Mouse (Mus musculus) G1E (cell line): ENCODE data around the gene Ccdc91.

ENCODE experiments used
- CTCF ChIP-seq: IDR thresholded peaks from 2 replicates; pipeline ENCODE4 v1.5.1; 2012; ENCODE audit warnings: low read depth, low read length, inconsistent platforms, mixed read lengths
- GATA1 ChIP-seq: IDR thresholded peaks from 2 replicates; pipeline ENCODE4 v1.6.1; 2012; ENCODE audit warnings: borderline replicate concordance, low read length, inconsistent platforms, mixed read lengths
- POLR2AphosphoS5 ChIP-seq: IDR thresholded peaks from 2 replicates; pipeline ENCODE4 v1.6.1; 2012; ENCODE audit warnings: low read depth, low read length, inconsistent platforms; ENCODE audit not compliant: insufficient replicate concordance

- no peak for TF ChIP-seq POLR2AphosphoS5
- TF ChIP-seq GATA1, result no peak
- no peak for TF ChIP-seq CTCF
Measured at GRCm38 (mm10) chr6:147606666-147607065, 131.0 kb downstream of the Ccdc91 start.
